Mouse (Mus musculus) intestine, postnatal 0 days (tissue): ENCODE results near the gene Ppp2r5d. TPM values are rescaled to one million over a fixed set of nuclear protein-coding genes. Genes with fewer than 3 reads are reported as not detected.
A peak's percentile ranks its signal among the peaks of the same experiment; 100 is the strongest.

ENCODE experiments used
- ATAC-seq: fragments of 200-750 bp; cut with Nextera tagmentation; 2 replicates; pipeline ENCODE4 v1.8.0; 2017; ENCODE audit warnings: mild to moderate bottlenecking, moderate TSS enrichment, moderate library complexity
- H3K27ac ChIP-seq: fragments of 300-500 bp; sonication (generic); 2 replicates; pipeline ENCODE4 v1.5.1; 2014; ENCODE audit warnings: mild to moderate bottlenecking, low read depth, low read length, moderate library complexity
- H3K27me3 ChIP-seq: fragments of 300-500 bp; sonication (generic); replicated peaks from 2 replicates; pipeline ENCODE4 v1.6.1; 2014; ENCODE audit warnings: low read length, mixed read lengths; ENCODE audit not compliant: control insufficient read depth, insufficient read depth
- H3K36me3 ChIP-seq: fragments of 300-500 bp; sonication (generic); 2 replicates; pipeline ENCODE4 v1.6.1; 2014; ENCODE audit warnings: mild to moderate bottlenecking, moderate library complexity; ENCODE audit not compliant: control insufficient read depth, insufficient read depth
- H3K4me1 ChIP-seq: fragments of 300-500 bp; sonication (generic); replicated peaks from 2 replicates; pipeline ENCODE4 v1.6.1; 2014; ENCODE audit warnings: antibody characterized with exemption, low read length, mixed read lengths; ENCODE audit not compliant: control insufficient read depth, insufficient read depth
- H3K4me2 ChIP-seq: fragments of 300-500 bp; sonication (generic); replicated peaks from 2 replicates; pipeline ENCODE4 v1.6.1; 2014; ENCODE audit warnings: low read depth, mild to moderate bottlenecking, moderate library complexity
- H3K4me3 ChIP-seq: fragments of 300-500 bp; sonication (generic); 2 replicates; pipeline ENCODE4 v1.5.1; 2014; ENCODE audit warnings: low read depth, low read length
- H3K9ac ChIP-seq: fragments of 300-500 bp; sonication (generic); 2 replicates; pipeline ENCODE4 v1.6.1; 2014; ENCODE audit warnings: mild to moderate bottlenecking, low read depth, low read length
- H3K9me3 ChIP-seq: fragments of 300-500 bp; sonication (generic); 2 replicates; pipeline ENCODE4 v1.6.1; 2016; ENCODE audit warnings: mixed run types; ENCODE audit not compliant: control insufficient read depth
- CTCF ChIP-seq: sonication (generic); IDR thresholded peaks from 2 replicates; pipeline ENCODE4 v1.5.1; 2016; ENCODE audit warnings: low read depth, mild to moderate bottlenecking, control low read depth, antibody characterized with exemption, moderate library complexity
- WGBS: fragments of 180-500 bp; shearing (Covaris S2); extraction: QIAGEN DNeasy Blood & Tissue Kit; methylation state at CpG from one replicate; pipeline ENCODE4 v1.1.7; 2014; 5-methylcytosine and 5-hydroxymethylcytosine counted together
- polyA plus RNA-seq: library from polyadenylated mRNA; unstranded; fragments of >200 nt; fragmentation: Nextera tagmentation; extraction: Ambion mirVana; gene quantifications from 2 replicates; pipeline ENCODE4 v1.2.1, GENCODE M21; 2015

The Ppp2r5d gene
- polyA plus RNA-seq, 1 experiment from 2014 or later: 25.9 TPM

- peaks cover 11% of the 10 kb centered on the region; the same call in 1 of the 2 replicates for H3K36me3 ChIP-seq
- no peak for TF ChIP-seq CTCF
- no peak overlapping the region for H3K9ac ChIP-seq
- no peaks in the 10 kb centered on the region for H3K27me3 ChIP-seq
- H3K4me3 ChIP-seq: no peak overlapping the region
- no peak overlapping the region for H3K27ac ChIP-seq
- H3K9me3 ChIP-seq: no peaks in the 10 kb centered on the region
- WGBS: 89% methylated on average over 12 of the region's 12 CpGs
- peaks cover 10% of the 10 kb centered on the region; the same call in 1 of the 2 replicates for H3K4me1 ChIP-seq
- ATAC-seq: no peak
- H3K4me2 ChIP-seq: no peak overlapping the region
Measured at GRCm38 (mm10) chr17:46702100-46702499, 2.8 kb downstream of the Ppp2r5d start.

- Histone ChIP-seq H3K27me3 (no peaks in the 10 kb centered on the region), H3K9me3 (no peaks in the 10 kb centered on the region), H3K4me3 (no peak overlapping the region), H3K9ac (no peak overlapping the region), H3K27ac (no peak overlapping the region), H3K36me3 (peaks cover 11% of the 10 kb centered on the region; the same call in 1 of the 2 replicates), H3K4me2 (no peak overlapping the region), H3K4me1 (peaks cover 10% of the 10 kb centered on the region; the same call in 1 of the 2 replicates)
- TF ChIP-seq CTCF: no peak
- no peak for ATAC-seq
- 71% methylated on average over 12 of the region's 12 CpGs for WGBS
Measured at GRCm38 (mm10) chr17:46701489-46701888, 3.4 kb downstream of the Ppp2r5d start.

DNA sequence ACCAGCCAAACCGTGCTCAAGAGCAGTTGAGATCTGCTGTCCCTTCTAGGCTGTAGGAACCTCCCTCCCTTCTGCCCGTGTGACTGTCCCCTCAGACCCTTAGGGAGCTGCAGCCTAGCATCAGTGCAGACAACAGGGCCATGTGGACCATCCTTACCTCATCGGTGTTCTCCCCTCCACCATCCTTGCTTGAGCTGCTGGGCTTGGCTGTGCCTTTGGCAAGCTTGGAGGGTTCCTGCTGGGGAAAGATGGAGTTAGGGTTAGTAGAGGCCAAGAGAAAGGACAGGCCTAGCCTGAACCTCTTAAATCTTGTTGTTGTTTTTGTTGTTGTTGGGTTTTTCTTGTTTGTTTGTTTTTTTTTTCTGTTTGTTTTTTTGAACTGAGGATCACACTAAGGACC lies 5.0 kb downstream of the Ppp2r5d start:
- no peak overlapping the region for H3K9ac ChIP-seq
- no peak for TF ChIP-seq CTCF
- peak overlapping the region; percentile 28; the same call in 1 of the 2 replicates for H3K27ac ChIP-seq
- no peak overlapping the region for H3K4me2 ChIP-seq
- no peak overlapping the region for H3K4me3 ChIP-seq
- no peaks in the 10 kb centered on the region for H3K9me3 ChIP-seq
- no peak for ATAC-seq
- H3K4me1 ChIP-seq: peaks cover 5% of the 10 kb centered on the region; the same call in 1 of the 2 replicates
- WGBS: 76% methylated on average over 3 of the region's 3 CpGs
- peaks cover 11% of the 10 kb centered on the region; the same call in 1 of the 2 replicates for H3K36me3 ChIP-seq
- no peaks in the 10 kb centered on the region for H3K27me3 ChIP-seq

GRCm38 (mm10) chr17:46699245-46699644 lies 5.7 kb downstream of the Ppp2r5d start:
- TF ChIP-seq CTCF: no peak
- Histone ChIP-seq H3K4me2 (0 out of 2 replicates have a peak overlapping the region, but pooled peaks have one; percentile 6), H3K4me1 (peaks cover 5% of the 10 kb centered on the region; the same call in 1 of the 2 replicates), H3K4me3 (no peak overlapping the region), H3K9me3 (no peaks in the 10 kb centered on the region), H3K27ac (no peak overlapping the region), H3K36me3 (peaks cover 11% of the 10 kb centered on the region; the same call in 1 of the 2 replicates), H3K27me3 (no peaks in the 10 kb centered on the region), H3K9ac (no peak overlapping the region)
- WGBS: 50% methylated on average over 5 of the region's 5 CpGs
- ATAC-seq: peak; percentile 60

DNA sequence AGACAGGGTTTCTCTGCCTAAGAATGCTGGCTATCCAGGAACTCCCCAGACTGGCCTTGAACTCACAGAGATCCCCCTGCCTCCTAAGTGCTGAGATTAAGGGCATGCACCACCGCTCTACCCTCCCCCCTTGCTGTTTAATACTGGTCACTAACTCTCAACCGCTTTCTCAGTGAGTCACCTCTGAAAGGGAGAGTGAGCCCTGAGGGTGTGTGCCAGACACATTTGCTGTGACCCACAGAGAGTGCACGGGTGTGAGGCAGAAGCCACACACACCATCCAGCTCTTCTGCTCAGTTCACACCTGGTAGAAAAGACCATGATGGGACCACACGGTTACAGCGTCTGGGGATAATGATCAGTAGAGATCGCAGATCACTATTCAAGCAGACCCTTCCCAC lies 6.4 kb downstream of the Ppp2r5d start:
- Histone ChIP-seq H3K4me1 (peaks cover 2% of the 10 kb centered on the region; the same call in 1 of the 2 replicates), H3K9me3 (no peaks in the 10 kb centered on the region), H3K4me3 (no peak overlapping the region), H3K27me3 (no peaks in the 10 kb centered on the region), H3K27ac (no peak overlapping the region), H3K9ac (no peak overlapping the region), H3K36me3 (peaks cover 18% of the 10 kb centered on the region; the same call in 1 of the 2 replicates), H3K4me2 (no peak overlapping the region)
- WGBS: 76% methylated on average over 6 of the region's 6 CpGs
- ATAC-seq: no peak
- TF ChIP-seq CTCF: no peak

DNA sequence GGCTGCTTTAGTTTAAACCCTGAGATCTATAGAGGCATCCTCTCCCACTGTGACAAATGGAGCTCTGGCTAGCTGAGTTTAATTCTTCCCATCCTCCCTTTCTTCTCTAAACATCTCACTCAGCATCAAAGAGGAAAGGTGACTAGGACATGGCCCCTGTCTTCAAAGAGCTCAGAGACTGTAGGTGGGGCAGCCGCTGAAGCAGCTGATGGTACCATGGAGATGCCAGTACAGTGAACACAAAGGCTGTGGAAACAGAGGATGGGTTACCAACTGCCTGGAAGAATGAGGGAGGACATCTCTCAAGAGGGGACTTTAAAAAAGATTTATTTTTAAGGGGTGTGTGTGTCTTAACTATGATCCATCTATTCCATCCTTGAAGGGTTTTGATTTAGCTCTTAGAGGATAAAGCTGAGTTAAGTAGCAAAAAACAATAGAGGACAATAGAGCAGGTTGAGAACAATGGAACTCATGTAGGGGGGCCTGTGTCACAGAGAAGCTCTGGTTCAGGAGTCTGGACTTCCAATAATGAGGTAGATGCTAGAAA lies 10.3 kb downstream of the Ppp2r5d start:
- H3K36me3 ChIP-seq: peaks cover 29% of the 10 kb centered on the region; the same call in 1 of the 2 replicates
- H3K4me3 ChIP-seq: no peak overlapping the region
- H3K9ac ChIP-seq: no peak overlapping the region
- ATAC-seq: no peak
- WGBS: 79% methylated on average over 1 of the region's 1 CpGs
- no peak overlapping the region for H3K4me2 ChIP-seq
- TF ChIP-seq CTCF: no peak
- H3K9me3 ChIP-seq: no peaks in the 10 kb centered on the region
- H3K27me3 ChIP-seq: no peaks in the 10 kb centered on the region
- no peak overlapping the region for H3K27ac ChIP-seq
- no peaks in the 10 kb centered on the region; the same call in 1 of the 2 replicates for H3K4me1 ChIP-seq
